Mouse (Mus musculus) hindbrain, embryonic 13.5 days (tissue): ENCODE results near the gene Zfp618. TPM values are rescaled to one million over a fixed set of nuclear protein-coding genes. Genes with fewer than 3 reads are reported as not detected.
A peak's percentile ranks its signal among the peaks of the same experiment; 100 is the strongest.

Experiments used
- ATAC-seq: fragments of 200-750 bp; cut with Nextera tagmentation; 2 replicates; pipeline ENCODE4 v1.8.0; 2017; ENCODE audit warnings: moderate TSS enrichment; ENCODE audit not compliant: low FRiP score
- H3K27ac ChIP-seq: fragments of 300-500 bp; sonication (generic); 2 replicates; pipeline ENCODE4 v1.5.1; 2015; ENCODE audit warnings: inconsistent platforms, mild to moderate bottlenecking, moderate library complexity
- H3K27me3 ChIP-seq: fragments of 300-500 bp; sonication (generic); 2 replicates; pipeline ENCODE4 v1.6.1; 2015; ENCODE audit warnings: mild to moderate bottlenecking, inconsistent platforms
- H3K36me3 ChIP-seq: fragments of 300-500 bp; sonication (generic); 2 replicates; pipeline ENCODE4 v1.6.1; 2015; ENCODE audit warnings: mild to moderate bottlenecking, inconsistent platforms
- H3K4me1 ChIP-seq: fragments of 300-500 bp; sonication (generic); replicated peaks from 2 replicates; pipeline ENCODE4 v1.6.1; 2015; ENCODE audit warnings: inconsistent platforms
- H3K4me2 ChIP-seq: fragments of 300-500 bp; sonication (generic); 2 replicates; pipeline ENCODE4 v1.6.1; 2015; ENCODE audit warnings: inconsistent platforms, mild to moderate bottlenecking, moderate library complexity
- H3K4me3 ChIP-seq: fragments of 300-500 bp; sonication (generic); 2 replicates; pipeline ENCODE4 v1.5.1; 2015; ENCODE audit warnings: mild to moderate bottlenecking, inconsistent platforms
- H3K9ac ChIP-seq: fragments of 300-500 bp; sonication (generic); 2 replicates; pipeline ENCODE4 v1.6.1; 2015; ENCODE audit warnings: mild to moderate bottlenecking, inconsistent platforms
- H3K9me3 ChIP-seq: fragments of 300-500 bp; sonication (generic); 2 replicates; pipeline ENCODE4 v1.6.1; 2016; ENCODE audit warnings: inconsistent platforms
- whole genome bisulfite sequencing: fragments of 180-500 bp; shearing (Covaris S2); methylation state at CpG from one replicate; pipeline ENCODE4 v1.1.7; 2015; 5-methylcytosine and 5-hydroxymethylcytosine counted together
- polyA plus RNA-seq: library from polyadenylated mRNA; unstranded; fragments of >200 nt; fragmentation: Nextera tagmentation; extraction: Ambion mirVana; gene quantifications from 2 replicates; pipeline ENCODE4 v1.2.1, GENCODE M21; 2015

Gene Zfp618
- polyA plus RNA-seq, 1 experiment from 2014 or later: 37.9 TPM

GRCm38 (mm10) chr4:62974901-62975300, 9.5 kb downstream of the Zfp618 start:
- H3K36me3 ChIP-seq: no peaks in the 10 kb centered on the region
- no peaks in the 10 kb centered on the region for H3K9me3 ChIP-seq
- H3K27ac ChIP-seq: no peak overlapping the region
- no peak for ATAC-seq
- no peak overlapping the region for H3K9ac ChIP-seq
- H3K4me2 ChIP-seq: no peak overlapping the region
- no peak overlapping the region for H3K4me3 ChIP-seq
- WGBS: 85% methylated on average over 2 of the region's 2 CpGs
- peaks cover 82% of the 10 kb centered on the region for H3K4me1 ChIP-seq
- no peaks in the 10 kb centered on the region for H3K27me3 ChIP-seq

DNA sequence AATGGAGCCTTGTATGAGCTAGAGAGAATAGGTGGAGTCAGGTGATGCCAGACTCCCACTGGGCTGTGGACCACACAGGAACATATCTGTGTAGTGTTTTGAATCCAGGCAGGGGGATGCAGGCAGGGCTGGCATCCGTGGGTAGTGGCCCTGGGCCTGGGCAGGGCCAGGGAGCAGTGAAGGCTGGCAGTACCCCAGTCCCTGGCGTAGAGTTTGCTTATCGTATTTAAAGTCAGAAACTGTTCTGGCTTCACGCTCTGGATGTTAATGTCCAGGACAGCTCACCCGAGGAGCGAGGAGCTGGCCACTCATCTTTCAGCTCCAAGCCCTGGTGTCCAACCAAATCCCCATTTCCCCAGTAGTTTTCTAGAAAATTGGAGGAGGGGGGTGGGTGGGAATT, 10.2 kb downstream of the Zfp618 start:
- no peak overlapping the region for H3K9ac ChIP-seq
- H3K9me3 ChIP-seq: no peaks in the 10 kb centered on the region
- no peak for ATAC-seq
- H3K27ac ChIP-seq: no peak overlapping the region
- no peaks in the 10 kb centered on the region for H3K36me3 ChIP-seq
- H3K4me2 ChIP-seq: no peak overlapping the region
- no peaks in the 10 kb centered on the region for H3K27me3 ChIP-seq
- peaks cover 77% of the 10 kb centered on the region for H3K4me1 ChIP-seq
- 85% methylated on average over 6 of the region's 6 CpGs for WGBS
- no peak overlapping the region for H3K4me3 ChIP-seq

GRCm38 (mm10) chr4:62977454-62977853, 12.1 kb downstream of the Zfp618 start:
- H3K9me3 ChIP-seq: no peaks in the 10 kb centered on the region
- ATAC-seq: no peak
- no peak overlapping the region for H3K4me3 ChIP-seq
- 89% methylated on average over 6 of the region's 6 CpGs for WGBS
- H3K27me3 ChIP-seq: no peaks in the 10 kb centered on the region
- no peak overlapping the region for H3K27ac ChIP-seq
- no peak overlapping the region for H3K9ac ChIP-seq
- H3K36me3 ChIP-seq: no peaks in the 10 kb centered on the region
- peaks cover 57% of the 10 kb centered on the region for H3K4me1 ChIP-seq
- no peak overlapping the region for H3K4me2 ChIP-seq

DNA sequence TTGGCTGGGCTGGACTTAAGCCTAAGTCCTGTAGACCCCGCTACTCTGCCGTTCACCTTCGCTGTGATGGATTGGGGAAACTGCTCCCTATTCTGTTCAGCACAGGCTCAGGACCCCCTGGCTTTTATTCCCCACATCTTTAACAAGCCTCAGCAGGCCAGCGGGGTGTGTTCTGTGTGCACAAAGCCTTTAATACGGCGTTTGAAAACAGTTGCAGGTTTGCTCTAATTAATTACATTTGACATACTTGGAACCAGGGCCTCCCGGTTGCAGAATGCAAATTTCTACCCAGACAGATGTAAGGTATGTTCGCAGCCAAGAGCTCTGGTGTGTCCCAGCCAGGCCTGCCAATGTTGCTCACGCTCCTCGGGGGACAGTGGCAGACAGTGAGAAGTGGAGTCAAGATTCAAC, 13.1 kb downstream of the Zfp618 start:
- no peaks in the 10 kb centered on the region for H3K36me3 ChIP-seq
- H3K4me1 ChIP-seq: peaks cover 48% of the 10 kb centered on the region
- H3K9me3 ChIP-seq: no peaks in the 10 kb centered on the region
- 26% methylated on average over 10 of the region's 10 CpGs for WGBS
- no peaks in the 10 kb centered on the region for H3K27me3 ChIP-seq
- no peak overlapping the region for H3K4me3 ChIP-seq
- H3K27ac ChIP-seq: peak overlapping the region; percentile 81
- peak; percentile 79 for ATAC-seq
- no peak overlapping the region for H3K9ac ChIP-seq
- no peak overlapping the region for H3K4me2 ChIP-seq

DNA sequence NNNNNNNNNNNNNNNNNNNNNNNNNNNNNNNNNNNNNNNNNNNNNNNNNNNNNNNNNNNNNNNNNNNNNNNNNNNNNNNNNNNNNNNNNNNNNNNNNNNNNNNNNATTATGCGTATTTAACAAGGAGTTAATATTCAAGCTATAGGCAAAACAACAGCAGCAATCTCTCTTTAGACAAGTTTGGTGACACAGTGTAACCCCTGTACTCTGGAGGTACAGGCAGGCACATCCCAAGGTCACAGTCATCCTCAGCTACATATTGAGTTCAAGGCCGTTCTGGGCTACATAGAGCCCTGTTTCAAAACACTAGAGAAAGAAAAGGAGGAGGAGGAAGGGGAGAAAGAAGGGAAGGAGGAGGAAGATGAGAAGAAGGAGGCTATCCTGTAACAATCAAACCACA, 16.2 kb downstream of the Zfp618 start:
- ATAC-seq: no peak
- WGBS: 94% methylated on average over 2 of the region's 2 CpGs
- H3K4me1 ChIP-seq: peaks cover 27% of the 10 kb centered on the region
- no peak overlapping the region for H3K4me2 ChIP-seq
- H3K9me3 ChIP-seq: no peaks in the 10 kb centered on the region
- H3K4me3 ChIP-seq: no peak overlapping the region
- H3K27me3 ChIP-seq: no peaks in the 10 kb centered on the region
- H3K9ac ChIP-seq: no peak overlapping the region
- no peak overlapping the region for H3K27ac ChIP-seq
- H3K36me3 ChIP-seq: no peaks in the 10 kb centered on the region; the same call in 1 of the 2 replicates

- WGBS: 93% methylated on average over 5 of the region's 5 CpGs
- no peak overlapping the region for H3K4me3 ChIP-seq
Measured at GRCm38 (mm10) chr4:62983556-62983955, 18.2 kb downstream of the Zfp618 start.

GRCm38 (mm10) chr4:62991336-62991735, 26.0 kb downstream of the Zfp618 start:
- Histone ChIP-seq H3K4me1 (peaks cover 23% of the 10 kb centered on the region), H3K4me3 (no peak overlapping the region), H3K9ac (no peak overlapping the region), H3K36me3 (peaks cover 6% of the 10 kb centered on the region; the same call in 1 of the 2 replicates), H3K4me2 (no peak overlapping the region), H3K9me3 (no peaks in the 10 kb centered on the region), H3K27ac (0 out of 2 replicates have a peak overlapping the region, but pooled peaks have one; percentile 18), H3K27me3 (no peaks in the 10 kb centered on the region)
- WGBS: 79% methylated on average over 11 of the region's 11 CpGs
- no peak for ATAC-seq

More at GRCm38 (mm10) chr4:62983556-62983955, 18.2 kb downstream of the Zfp618 start:
- Histone ChIP-seq H3K27me3 (no peaks in the 10 kb centered on the region), H3K27ac (no peak overlapping the region), H3K9ac (no peak overlapping the region), H3K36me3 (no peaks in the 10 kb centered on the region; the same call in 1 of the 2 replicates), H3K9me3 (no peaks in the 10 kb centered on the region), H3K4me1 (peaks cover 11% of the 10 kb centered on the region), H3K4me2 (no peak overlapping the region)
- ATAC-seq: no peak

DNA sequence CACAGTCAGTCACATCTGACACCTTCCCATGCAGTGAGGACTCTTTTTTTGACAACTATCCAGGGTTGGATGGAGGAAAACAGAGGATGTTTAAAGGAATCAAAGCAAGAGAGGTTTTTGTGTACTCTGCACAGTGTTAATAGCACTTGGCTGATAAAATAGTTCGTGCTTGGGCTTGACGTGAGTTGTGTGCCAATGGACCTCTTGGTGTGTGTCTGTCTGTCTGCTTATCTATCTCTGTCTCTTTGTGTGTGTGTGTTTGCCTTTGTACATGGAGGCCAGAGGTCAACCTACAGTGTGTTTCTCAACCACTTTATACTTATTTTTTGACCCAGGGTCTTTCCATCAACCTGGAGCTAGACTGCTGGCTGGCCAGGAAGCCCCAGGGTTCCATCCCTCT, 27.8 kb downstream of the Zfp618 start:
- Histone ChIP-seq H3K27ac (no peak overlapping the region), H3K27me3 (no peaks in the 10 kb centered on the region), H3K4me3 (no peak overlapping the region), H3K4me1 (peaks cover 39% of the 10 kb centered on the region), H3K36me3 (peaks cover 12% of the 10 kb centered on the region), H3K4me2 (no peak overlapping the region), H3K9ac (no peak overlapping the region), H3K9me3 (no peaks in the 10 kb centered on the region)
- 75% methylated on average over 2 of the region's 2 CpGs for WGBS
- ATAC-seq: no peak

- WGBS: 88% methylated on average over 6 of the region's 6 CpGs
- peak overlapping the region; percentile 74; the same call in 1 of the 2 replicates for H3K27ac ChIP-seq
- H3K27me3 ChIP-seq: no peaks in the 10 kb centered on the region
- H3K9me3 ChIP-seq: no peaks in the 10 kb centered on the region
- ATAC-seq: no peak
- no peak overlapping the region for H3K4me3 ChIP-seq
- peaks cover 63% of the 10 kb centered on the region for H3K4me1 ChIP-seq
- no peak overlapping the region for H3K4me2 ChIP-seq
- H3K9ac ChIP-seq: no peak overlapping the region
- H3K36me3 ChIP-seq: peaks cover 12% of the 10 kb centered on the region
Measured at GRCm38 (mm10) chr4:62997606-62998005, 32.2 kb downstream of the Zfp618 start.

DNA sequence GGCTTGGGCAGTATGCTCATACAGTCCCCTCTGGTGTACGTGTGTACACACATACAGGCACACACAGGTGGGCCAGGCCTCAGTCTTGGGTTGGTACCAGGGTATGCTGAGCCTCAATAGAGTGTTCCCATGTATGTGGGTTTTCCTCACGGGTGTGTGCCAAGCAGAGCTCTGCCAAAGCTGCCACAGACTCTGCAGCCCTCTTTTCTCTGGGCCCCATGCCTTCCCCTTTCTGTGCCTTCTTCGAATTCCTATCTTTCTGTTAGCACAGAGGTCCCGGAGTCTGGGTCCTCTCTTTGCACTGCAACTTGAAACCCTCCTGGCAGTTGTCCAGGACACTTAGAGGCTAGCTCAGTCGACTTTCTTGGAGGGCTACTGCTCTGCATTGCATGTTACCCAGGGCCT, 33.1 kb downstream of the Zfp618 start:
- H3K9ac ChIP-seq: no peak overlapping the region
- no peaks in the 10 kb centered on the region for H3K9me3 ChIP-seq
- H3K4me3 ChIP-seq: no peak overlapping the region
- peak overlapping the region; percentile 74 for H3K27ac ChIP-seq
- 43% methylated on average over 5 of the region's 5 CpGs for WGBS
- H3K36me3 ChIP-seq: peaks cover 12% of the 10 kb centered on the region
- peaks cover 59% of the 10 kb centered on the region for H3K4me1 ChIP-seq
- ATAC-seq: peak; percentile 71
- no peaks in the 10 kb centered on the region for H3K27me3 ChIP-seq
- no peak overlapping the region for H3K4me2 ChIP-seq

- WGBS: 41% methylated on average over 6 of the region's 6 CpGs
- Histone ChIP-seq H3K9ac (no peak overlapping the region), H3K4me1 (peaks cover 58% of the 10 kb centered on the region), H3K36me3 (peaks cover 12% of the 10 kb centered on the region), H3K27ac (peak overlapping the region; percentile 74), H3K27me3 (no peaks in the 10 kb centered on the region), H3K4me2 (no peak overlapping the region), H3K4me3 (no peak overlapping the region), H3K9me3 (no peaks in the 10 kb centered on the region)
- ATAC-seq: peak; percentile 55; the same call in 1 of the 2 replicates
Measured at GRCm38 (mm10) chr4:62998908-62999307, 33.5 kb downstream of the Zfp618 start.

- H3K36me3 ChIP-seq: peaks cover 12% of the 10 kb centered on the region
- H3K9me3 ChIP-seq: no peaks in the 10 kb centered on the region
- WGBS: 85% methylated on average over 4 of the region's 4 CpGs
- ATAC-seq: 0 out of 2 replicates have a peak, but pooled peaks have one; percentile 32
- H3K4me2 ChIP-seq: no peak overlapping the region
- no peak overlapping the region for H3K9ac ChIP-seq
- H3K27ac ChIP-seq: peak overlapping the region; percentile 74
- no peak overlapping the region for H3K4me3 ChIP-seq
- peaks cover 62% of the 10 kb centered on the region for H3K4me1 ChIP-seq
- no peaks in the 10 kb centered on the region for H3K27me3 ChIP-seq
Measured at GRCm38 (mm10) chr4:62999321-62999720, 33.9 kb downstream of the Zfp618 start.

DNA sequence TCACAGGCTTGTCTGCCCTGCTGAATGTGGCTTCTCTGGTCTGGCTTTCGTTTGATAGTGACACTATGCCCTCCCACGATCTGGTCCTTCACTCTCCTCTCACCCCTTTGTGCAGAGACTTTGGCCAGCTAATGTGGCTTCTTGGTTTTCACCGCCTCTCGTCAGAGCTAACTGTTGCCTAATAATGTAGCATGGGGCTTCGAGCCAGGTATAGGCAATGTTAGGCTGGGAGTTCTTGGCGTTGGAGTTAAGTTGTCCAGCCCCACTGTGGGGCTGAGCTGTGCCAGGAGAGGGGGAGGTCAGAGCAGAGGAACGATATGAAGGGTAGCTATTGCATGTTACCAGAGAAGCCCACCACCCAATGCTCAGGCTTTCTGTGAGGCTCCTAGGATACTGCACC, 34.5 kb downstream of the Zfp618 start:
- Histone ChIP-seq H3K9me3 (no peaks in the 10 kb centered on the region), H3K4me3 (no peak overlapping the region), H3K4me2 (no peak overlapping the region), H3K9ac (no peak overlapping the region; the same call in 1 of the 2 replicates), H3K4me1 (peaks cover 68% of the 10 kb centered on the region), H3K27ac (peak overlapping the region; percentile 74), H3K36me3 (peaks cover 11% of the 10 kb centered on the region), H3K27me3 (no peaks in the 10 kb centered on the region)
- ATAC-seq: no peak
- WGBS: 89% methylated on average over 7 of the region's 7 CpGs
